Mouse (Mus musculus) testis, postnatal 10 days (tissue): ENCODE data around the gene Nat8f2.

ENCODE experiments used
- DNase-seq: peaks from one replicate; pipeline ENCODE4 v3.0.0; 2021; ENCODE audit warnings: low spot score

Nat8f2 gene

GRCm38 (mm10) chr6:85822286-85822685 lies 46.7 kb downstream of the Nat8f2 start:
- DNase-seq, result no peak

GRCm38 (mm10) chr6:85820837-85821236 lies 48.1 kb downstream of the Nat8f2 start, which contains the start of the genes Nat8f6 and Nat8f5:
Gene Nat8f6, minus strand, starts transcription at chr6:85820954.
Gene Nat8f5, minus strand, starts transcription at chr6:85820972.
- DNase-seq, result no peak

- no peak for DNase-seq
Measured at GRCm38 (mm10) chr6:85818338-85818737, 50.6 kb downstream of the Nat8f2 start.
